Mouse (Mus musculus): ENCODE measurements at regions not wholly inside any gene's neighbourhood (a gene's known extent, or its start where the extent isn't known, plus 50 kb on each side); places are given as distances from the start of the nearest gene placed in this dataset.
A peak's percentile ranks its signal among the peaks of the same experiment; 100 is the strongest.

- no peak overlapping the region for H3K9ac ChIP-seq (ENCODE audit: low read depth, low read length)
- peak overlapping the region; percentile 47 for H3K4me2 ChIP-seq (replicated peaks; ENCODE audit: low read depth, low read length)
- H3K27ac ChIP-seq (ENCODE audit: low read depth, low read length), result no peak overlapping the region
- H3K4me3 ChIP-seq (ENCODE audit: low read depth, low read length), result no peak overlapping the region
- DNase-seq (ENCODE audit: low spot score), result peak; percentile 4
- ATAC-seq (ENCODE audit: low FRiP score), result peak; percentile 69
- no peaks in the 10 kb centered on the region for H3K9me3 ChIP-seq (ENCODE audit: control insufficient read depth, low read length)
- WGBS, result 13% methylated on average over 15 of the region's 20 CpGs
- no peaks in the 10 kb centered on the region for H3K4me1 ChIP-seq (replicated peaks; ENCODE audit: control insufficient read depth, insufficient read depth, low read length)
- no peaks in the 10 kb centered on the region for H3K27me3 ChIP-seq (ENCODE audit: control insufficient read depth, insufficient read depth, low read length)
- no peaks in the 10 kb centered on the region for H3K36me3 ChIP-seq (ENCODE audit: control insufficient read depth, insufficient read depth, low read length)
Observed at GRCm38 (mm10) chr1:111754263-111754857, 110.4 kb downstream of the Dsel start.

Data from hindbrain, embryonic 11.5 days (tissue).